Mouse (Mus musculus) cerebellum, adult 8-10 months (tissue): ENCODE measurements around the gene Rbm42.

Experiments used
- DNase-seq: peaks from one replicate; pipeline ENCODE4 v3.0.0; 2022

Gene Rbm42

GRCm38 (mm10) chr7:30649591-30650540 is at the start of gene Rbm42:
Gene Rbm42, minus strand, starts transcription at chr7:30650317.
- peak; percentile 97 for DNase-seq

- no peak for DNase-seq
These were observed 48.5 kb upstream of the Rbm42 start, which contains the start of gene 2200002J24Rik for GRCm38 (mm10) chr7:30698589-30698988. Gene 2200002J24Rik, plus strand, starts transcription at chr7:30698926.

- DNase-seq = no peak
These were observed 48.0 kb upstream of the Rbm42 start for GRCm38 (mm10) chr7:30698101-30698500.

- DNase-seq = no peak
These were observed 38.2 kb upstream of the Rbm42 start for GRCm38 (mm10) chr7:30688325-30688724.

GRCm38 (mm10) chr7:30683425-30683824 is 33.3 kb upstream of the Rbm42 start:
- DNase-seq = no peak

- DNase-seq = no peak
These were observed 31.8 kb upstream of the Rbm42 start for GRCm38 (mm10) chr7:30681897-30682296.

GRCm38 (mm10) chr7:30678263-30678975 is 28.3 kb upstream of the Rbm42 start:
- peak; percentile 28 for DNase-seq

- no peak for DNase-seq
These were observed 21.4 kb upstream of the Rbm42 start, which contains the start of gene Pmis2 for GRCm38 (mm10) chr7:30671480-30671879. Gene Pmis2, minus strand, starts transcription at chr7:30671605.

- DNase-seq = no peak
These were observed 19.1 kb upstream of the Rbm42 start for GRCm38 (mm10) chr7:30669229-30669628.

- no peak for DNase-seq
These were observed 15.2 kb upstream of the Rbm42 start for GRCm38 (mm10) chr7:30665321-30665720.

GRCm38 (mm10) chr7:30664529-30665200 is 14.5 kb upstream of the Rbm42 start, which contains the start of gene Haus5:
Gene Haus5, minus strand, starts transcription at chr7:30664994.
- peak; percentile 86 for DNase-seq

GRCm38 (mm10) chr7:30639083-30639482 is 11.0 kb downstream of the Rbm42 start:
- DNase-seq = no peak

GRCm38 (mm10) chr7:30636395-30636794 is 13.7 kb downstream of the Rbm42 start:
- DNase-seq = no peak

- no peak for DNase-seq
These were observed 14.4 kb downstream of the Rbm42 start, which contains the start of gene Etv2 for GRCm38 (mm10) chr7:30635752-30636151. Gene Etv2, minus strand, starts transcription at chr7:30635852.

GRCm38 (mm10) chr7:30634621-30635020 is 15.5 kb downstream of the Rbm42 start:
- DNase-seq = no peak

GRCm38 (mm10) chr7:30633762-30634412 is 16.2 kb downstream of the Rbm42 start:
- DNase-seq = no peak

- no peak for DNase-seq
These were observed 21.1 kb downstream of the Rbm42 start for GRCm38 (mm10) chr7:30629013-30629412.

GRCm38 (mm10) chr7:30626647-30627046 is 23.5 kb downstream of the Rbm42 start:
- no peak for DNase-seq

- DNase-seq = peak; percentile 82
These were observed 24.4 kb downstream of the Rbm42 start, which contains the start of gene Cox6b1 for GRCm38 (mm10) chr7:30625530-30626384. Gene Cox6b1, minus strand, starts transcription at chr7:30626151.

GRCm38 (mm10) chr7:30619202-30619601 is 30.9 kb downstream of the Rbm42 start:
- DNase-seq = no peak

GRCm38 (mm10) chr7:30618658-30619057 is 31.5 kb downstream of the Rbm42 start:
- no peak for DNase-seq
